Mouse (Mus musculus): ENCODE data around the gene Hinfp.
A peak's percentile ranks its signal among the peaks of the same experiment; 100 is the strongest.
"Not testable (repeated sequence)": the region's sequence is repeated elsewhere in the genome, so short reads cannot be mapped to it uniquely, and the experiment has no call there.

GRCm38 (mm10) chr9:44336513-44336912 is 31.0 kb upstream of the Hinfp start:
- TF ChIP-seq CTCF (IDR thresholded peaks at IDR 0.05; ENCODE audit: borderline replicate concordance, insufficient read depth, low read length), result not testable (repeated sequence)
- TF ChIP-seq POLR2A (IDR thresholded peaks at IDR 0.05; ENCODE audit: low read depth, low read length), result peak; percentile 18; the same call in 1 of the 2 replicates
